Mouse (Mus musculus): ENCODE measurements around the gene Rexo5. TPM values are rescaled to one million over a fixed set of nuclear protein-coding genes. Genes with fewer than 3 reads are reported as not detected.

Rexo5 gene
- total and polyA plus RNA-seq, 2 experiments = 1.0 to 4.8 TPM

DNA sequence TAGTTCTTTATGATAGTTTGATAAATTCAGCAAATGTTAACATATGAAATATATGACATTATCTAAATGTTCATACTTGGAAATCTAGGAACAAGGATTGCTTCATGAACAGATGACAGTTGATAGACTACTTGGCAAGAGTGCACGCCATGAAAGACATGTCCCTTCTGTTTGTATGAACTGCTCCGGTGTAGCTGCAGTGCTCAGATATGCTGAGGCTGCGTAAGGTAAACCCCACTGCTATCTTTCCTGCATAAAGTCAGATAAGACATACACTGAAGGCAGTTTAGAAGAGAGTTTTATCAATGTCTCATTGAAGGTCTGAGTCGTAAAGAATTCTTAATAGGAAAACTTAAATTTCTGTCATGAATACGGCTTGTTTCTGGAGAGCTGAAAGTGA, 8.9 kb upstream of the Rexo5 start:
- Histone ChIP-seq H3K36me3 (ENCODE audit: control insufficient read depth, insufficient read depth, low read length) (peaks cover 50% of the 10 kb centered on the region), H3K4me1 (ENCODE audit: control insufficient read depth, insufficient read depth, low read length) (peaks cover 8% of the 10 kb centered on the region; the same call in 1 of the 2 replicates), H3K27ac (replicated peaks; ENCODE audit: insufficient read depth, low read depth, low read length) (no peak overlapping the region), H3K27me3 (ENCODE audit: control insufficient read depth, insufficient read depth, low read length) (no peaks in the 10 kb centered on the region), H3K79me2 (ENCODE audit: control insufficient read depth, insufficient read depth, low read length) (no peaks in the 10 kb centered on the region), H3K9ac (ENCODE audit: low read depth, low read length) (no peak overlapping the region), H3K4me3 (ENCODE audit: insufficient read depth, low read depth, low read length) (no peak overlapping the region)
- WGBS = 63% methylated on average over 5 of the region's 5 CpGs
- no peak for TF ChIP-seq POLR2A (IDR thresholded peaks at IDR 0.05; ENCODE audit: extremely low read depth, insufficient read depth, low read length)
- TF ChIP-seq CTCF (IDR thresholded peaks at IDR 0.05; ENCODE audit: low read depth, low read length) = no peak
- peak; percentile 37 for DNase-seq (ENCODE audit: extremely low read depth, low read depth, low spot score)

DNA sequence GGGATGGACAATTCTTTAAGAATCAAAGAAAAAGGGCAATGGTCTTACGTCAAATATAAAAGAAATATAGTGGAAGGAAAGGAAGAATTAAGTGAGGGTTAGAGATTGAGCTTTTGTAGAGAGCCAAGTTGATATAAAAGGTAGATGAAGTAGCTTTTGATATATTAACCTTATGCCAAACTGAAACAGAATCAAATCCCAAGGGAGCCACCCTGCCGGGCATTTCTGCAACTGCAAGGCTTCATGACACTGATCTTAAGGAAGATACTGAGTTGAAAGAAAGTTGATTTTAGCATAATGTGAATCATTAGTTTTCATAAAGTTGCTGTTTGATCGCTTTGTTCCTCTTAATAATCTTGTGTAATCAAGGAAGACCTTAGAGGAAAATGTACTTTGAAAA, 4.8 kb upstream of the Rexo5 start:
- Histone ChIP-seq H3K4me3 (ENCODE audit: insufficient read depth, low read depth, low read length) (no peak overlapping the region), H3K9ac (ENCODE audit: low read depth, low read length) (no peak overlapping the region), H3K4me1 (ENCODE audit: control insufficient read depth, insufficient read depth, low read length) (no peaks in the 10 kb centered on the region), H3K79me2 (ENCODE audit: control insufficient read depth, insufficient read depth, low read length) (no peaks in the 10 kb centered on the region), H3K27me3 (ENCODE audit: control insufficient read depth, insufficient read depth, low read length) (no peaks in the 10 kb centered on the region), H3K27ac (replicated peaks; ENCODE audit: insufficient read depth, low read depth, low read length) (no peak overlapping the region), H3K36me3 (ENCODE audit: control insufficient read depth, insufficient read depth, low read length) (peaks cover 27% of the 10 kb centered on the region)
- no peak for DNase-seq (ENCODE audit: extremely low read depth, low read depth, low spot score)
- TF ChIP-seq POLR2A (IDR thresholded peaks at IDR 0.05; ENCODE audit: extremely low read depth, insufficient read depth, low read length) (no peak), CTCF (IDR thresholded peaks at IDR 0.05; ENCODE audit: low read depth, low read length) (no peak)
- 87% methylated on average over 3 of the region's 3 CpGs for WGBS

DNA sequence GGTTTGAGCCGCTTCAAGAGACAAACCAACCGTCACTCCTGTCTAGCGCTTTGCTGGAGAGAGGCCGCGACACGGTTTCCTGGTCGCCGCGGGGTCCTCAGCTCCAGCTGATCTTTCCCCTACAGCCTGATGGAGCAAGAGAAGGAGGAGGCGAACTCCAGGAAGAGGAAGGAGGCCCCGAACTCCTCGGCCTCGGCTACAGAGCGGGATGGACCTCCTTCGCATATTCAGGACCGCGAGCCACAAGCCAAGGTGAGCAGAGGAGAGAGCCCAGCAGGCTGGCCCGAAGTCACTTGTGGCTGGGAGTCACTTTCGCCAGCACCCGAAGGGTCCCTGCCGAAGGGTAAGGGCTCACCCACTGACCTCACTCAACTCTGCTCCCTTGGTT, 439 bp downstream of the Rexo5 start:
- H3K27me3 ChIP-seq (ENCODE audit: control insufficient read depth, insufficient read depth, low read length) = no peaks in the 10 kb centered on the region

DNA sequence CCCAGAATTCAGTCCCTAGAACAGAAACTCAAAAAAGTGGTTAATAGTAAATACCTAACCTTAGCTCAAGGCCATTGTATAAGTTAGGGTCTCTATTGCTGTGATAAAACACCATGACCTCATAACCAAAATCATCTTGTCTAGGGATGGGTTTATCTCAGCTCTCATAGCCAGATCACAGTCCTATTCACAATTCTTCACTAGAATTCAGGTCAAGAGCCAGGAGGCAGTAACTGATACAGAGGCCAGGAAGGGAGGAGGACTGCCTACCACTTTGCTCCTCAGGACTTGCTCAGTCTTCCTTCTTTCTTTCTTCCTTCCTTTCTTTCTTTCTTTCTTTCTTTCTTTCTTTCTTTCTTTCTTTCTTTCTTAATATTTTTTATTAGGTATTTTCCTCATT, 1.5 kb downstream of the Rexo5 start:
- Histone ChIP-seq H3K4me1 (ENCODE audit: control insufficient read depth, insufficient read depth, low read length) (no peaks in the 10 kb centered on the region), H3K36me3 (ENCODE audit: control insufficient read depth, insufficient read depth, low read length) (no peaks in the 10 kb centered on the region), H3K79me2 (ENCODE audit: control insufficient read depth, insufficient read depth, low read length) (no peaks in the 10 kb centered on the region), H3K9ac (ENCODE audit: low read depth, low read length) (no peak overlapping the region), H3K27me3 (ENCODE audit: control insufficient read depth, insufficient read depth, low read length) (no peaks in the 10 kb centered on the region), H3K27ac (replicated peaks; ENCODE audit: insufficient read depth, low read depth, low read length) (no peak overlapping the region), H3K4me3 (ENCODE audit: insufficient read depth, low read depth, low read length) (no peak overlapping the region)
- DNase-seq (ENCODE audit: extremely low read depth, low read depth, low spot score) = no peak
- TF ChIP-seq POLR2A (IDR thresholded peaks at IDR 0.05; ENCODE audit: extremely low read depth, insufficient read depth, low read length) (no peak), CTCF (IDR thresholded peaks at IDR 0.05; ENCODE audit: low read depth, low read length) (no peak)

More for the DNA sequence above, 439 bp downstream of the Rexo5 start:
- H3K79me2 ChIP-seq (ENCODE audit: control insufficient read depth, insufficient read depth, low read length) = no peaks in the 10 kb centered on the region
- peak overlapping the region; percentile 75 for H3K9ac ChIP-seq (ENCODE audit: low read depth, low read length)
- H3K36me3 ChIP-seq (ENCODE audit: control insufficient read depth, insufficient read depth, low read length) = no peaks in the 10 kb centered on the region; the same call in 1 of the 2 replicates
- peak overlapping the region; percentile 80 for H3K4me3 ChIP-seq (ENCODE audit: insufficient read depth, low read depth, low read length)
- no peaks in the 10 kb centered on the region for H3K4me1 ChIP-seq (ENCODE audit: control insufficient read depth, insufficient read depth, low read length)
- TF ChIP-seq POLR2A (IDR thresholded peaks at IDR 0.05; ENCODE audit: extremely low read depth, insufficient read depth, low read length) (no peak), CTCF (IDR thresholded peaks at IDR 0.05; ENCODE audit: low read depth, low read length) (no peak)
- WGBS = 0% methylated on average over 21 of the region's 21 CpGs
- no peak for DNase-seq (ENCODE audit: extremely low read depth, low read depth, low spot score)
- H3K27ac ChIP-seq (replicated peaks; ENCODE audit: insufficient read depth, low read depth, low read length) = no peak overlapping the region

- no peak overlapping the region for H3K27ac ChIP-seq (replicated peaks; ENCODE audit: insufficient read depth, low read depth, low read length)
- 97% methylated on average over 3 of the region's 3 CpGs for WGBS
- no peaks in the 10 kb centered on the region for H3K4me1 ChIP-seq (ENCODE audit: control insufficient read depth, insufficient read depth, low read length)
- no peak for TF ChIP-seq POLR2A (IDR thresholded peaks at IDR 0.05; ENCODE audit: extremely low read depth, insufficient read depth, low read length)
- TF ChIP-seq CTCF (IDR thresholded peaks at IDR 0.05; ENCODE audit: low read depth, low read length) = peak; percentile 17; the same call in 1 of the 2 replicates
- H3K4me3 ChIP-seq (ENCODE audit: insufficient read depth, low read depth, low read length) = no peak overlapping the region
- H3K27me3 ChIP-seq (ENCODE audit: control insufficient read depth, insufficient read depth, low read length) = no peaks in the 10 kb centered on the region
- H3K36me3 ChIP-seq (ENCODE audit: control insufficient read depth, insufficient read depth, low read length) = peaks cover 4% of the 10 kb centered on the region
- peak; percentile 46 for DNase-seq (ENCODE audit: extremely low read depth, low read depth, low spot score)
- H3K9ac ChIP-seq (ENCODE audit: low read depth, low read length) = no peak overlapping the region
- H3K79me2 ChIP-seq (ENCODE audit: control insufficient read depth, insufficient read depth, low read length) = no peaks in the 10 kb centered on the region
Measured at GRCm38 (mm10) chr7:119800488-119800887, 6.7 kb downstream of the Rexo5 start.

GRCm38 (mm10) chr7:119800991-119801390, 7.2 kb downstream of the Rexo5 start:
- H3K27me3 ChIP-seq (ENCODE audit: control insufficient read depth, insufficient read depth, low read length) = no peaks in the 10 kb centered on the region
- WGBS = 84% methylated on average over 3 of the region's 3 CpGs
- no peak overlapping the region for H3K27ac ChIP-seq (replicated peaks; ENCODE audit: insufficient read depth, low read depth, low read length)
- H3K9ac ChIP-seq (ENCODE audit: low read depth, low read length) = no peak overlapping the region
- TF ChIP-seq POLR2A (IDR thresholded peaks at IDR 0.05; ENCODE audit: extremely low read depth, insufficient read depth, low read length) (no peak), CTCF (IDR thresholded peaks at IDR 0.05; ENCODE audit: low read depth, low read length) (no peak)
- H3K79me2 ChIP-seq (ENCODE audit: control insufficient read depth, insufficient read depth, low read length) = no peaks in the 10 kb centered on the region
- no peak for DNase-seq (ENCODE audit: extremely low read depth, low read depth, low spot score)
- H3K36me3 ChIP-seq (ENCODE audit: control insufficient read depth, insufficient read depth, low read length) = peaks cover 5% of the 10 kb centered on the region
- H3K4me1 ChIP-seq (ENCODE audit: control insufficient read depth, insufficient read depth, low read length) = no peaks in the 10 kb centered on the region
- no peak overlapping the region for H3K4me3 ChIP-seq (ENCODE audit: insufficient read depth, low read depth, low read length)

Data from liver, adult 2 months (tissue).